Mouse (Mus musculus) lung, embryonic 14.5 days (tissue): ENCODE measurements at regions not wholly inside any gene's neighbourhood (a gene's known extent, or its start where the extent isn't known, plus 50 kb on each side); places are given as distances from the start of the nearest gene placed in this dataset.

Experiments
- ATAC-seq: fragments of 200-750 bp; cut with Nextera tagmentation; 2 replicates; pipeline ENCODE4 v1.8.0; 2017; ENCODE audit warnings: mild to moderate bottlenecking, moderate TSS enrichment, moderate library complexity; ENCODE audit not compliant: insufficient read depth
- DNase-seq: peaks from one replicate; pipeline ENCODE4 v3.0.0-alpha.2; 2015
- H3K27ac ChIP-seq: fragments of 300-500 bp; sonication (generic); 2 replicates; pipeline ENCODE4 v1.5.1; 2014; ENCODE audit warnings: low read depth, mild to moderate bottlenecking, moderate library complexity
- H3K27me3 ChIP-seq: fragments of 300-500 bp; sonication (generic); 2 replicates; pipeline ENCODE4 v1.6.1; 2014; ENCODE audit warnings: low read length, control low read depth; ENCODE audit not compliant: insufficient read depth
- H3K36me3 ChIP-seq: fragments of 300-500 bp; sonication (generic); 2 replicates; pipeline ENCODE4 v1.6.1; 2014; ENCODE audit warnings: control low read depth; ENCODE audit not compliant: insufficient read depth
- H3K4me1 ChIP-seq: fragments of 300-500 bp; sonication (generic); 2 replicates; pipeline ENCODE4 v1.6.1; 2014; ENCODE audit warnings: antibody characterized with exemption, control low read depth; ENCODE audit not compliant: insufficient read depth
- H3K4me2 ChIP-seq: fragments of 300-500 bp; sonication (generic); 2 replicates; pipeline ENCODE4 v1.6.1; 2014; ENCODE audit warnings: mild to moderate bottlenecking
- H3K4me3 ChIP-seq: fragments of 300-500 bp; sonication (generic); 2 replicates; pipeline ENCODE4 v1.5.1; 2014; ENCODE audit warnings: low read depth, low read length
- H3K9ac ChIP-seq: fragments of 300-500 bp; sonication (generic); 2 replicates; pipeline ENCODE4 v1.6.1; 2014
- H3K9me3 ChIP-seq: fragments of 300-500 bp; sonication (generic); 2 replicates; pipeline ENCODE4 v1.6.1; 2016; ENCODE audit warnings: low read depth, low read length, control low read depth
- CTCF ChIP-seq: IDR thresholded peaks from 2 replicates; pipeline ENCODE4 v1.5.1; 2016; ENCODE audit warnings: antibody characterized with exemption, low read depth
- WGBS: fragments of 180-500 bp; shearing (Covaris S2); extraction: QIAGEN DNeasy Blood & Tissue Kit; methylation state at CpG from one replicate; pipeline ENCODE4 v1.1.7; 2014; 5-methylcytosine and 5-hydroxymethylcytosine counted together

GRCm38 (mm10) chr12:64550915-64551570 lies 76.6 kb upstream of the Fscb start:
- Histone ChIP-seq H3K9me3 (no peaks in the 10 kb centered on the region), H3K4me3 (no peak overlapping the region), H3K27ac (no peak overlapping the region), H3K36me3 (no peaks in the 10 kb centered on the region), H3K4me2 (no peak overlapping the region), H3K4me1 (no peaks in the 10 kb centered on the region), H3K27me3 (no peaks in the 10 kb centered on the region), H3K9ac (no peak overlapping the region)
- peak; percentile 58; the same call in 1 of the 2 replicates for ATAC-seq
- 30% methylated on average over 2 of the region's 2 CpGs for WGBS
- DNase-seq = peak; percentile 17
- no peak for TF ChIP-seq CTCF

GRCm38 (mm10) chr12:64541111-64541510 lies 66.6 kb upstream of the Fscb start:
- H3K4me3 ChIP-seq = no peak overlapping the region
- H3K27ac ChIP-seq = no peak overlapping the region
- H3K9ac ChIP-seq = no peak overlapping the region
- ATAC-seq = no peak
- no peak for TF ChIP-seq CTCF
- H3K36me3 ChIP-seq = no peaks in the 10 kb centered on the region
- H3K4me2 ChIP-seq = no peak overlapping the region
- WGBS = 86% methylated on average over 3 of the region's 3 CpGs
- no peaks in the 10 kb centered on the region for H3K27me3 ChIP-seq
- no peaks in the 10 kb centered on the region for H3K9me3 ChIP-seq
- no peak for DNase-seq
- no peaks in the 10 kb centered on the region for H3K4me1 ChIP-seq
